Mouse (Mus musculus) kidney, embryonic 14.5 days (tissue): ENCODE data around the gene Cisd1. TPM values are rescaled to one million over a fixed set of nuclear protein-coding genes. Genes with fewer than 3 reads are reported as not detected.

Experiments
- ATAC-seq: fragments of 200-750 bp; cut with Nextera tagmentation; 2 replicates; pipeline ENCODE4 v1.8.0; 2017; ENCODE audit warnings: moderate number of reproducible peaks, mild to moderate bottlenecking, moderate TSS enrichment, moderate library complexity; ENCODE audit not compliant: low FRiP score, low TSS enrichment
- H3K27ac ChIP-seq: fragments of 300-500 bp; sonication (generic); 2 replicates; pipeline ENCODE4 v1.5.1; 2014; ENCODE audit warnings: low read depth, mild to moderate bottlenecking, low read length, moderate library complexity, mixed read lengths
- H3K27me3 ChIP-seq: fragments of 300-500 bp; sonication (generic); 2 replicates; pipeline ENCODE4 v1.6.1; 2014; ENCODE audit warnings: mild to moderate bottlenecking, low read length; ENCODE audit not compliant: control insufficient read depth, insufficient read depth
- H3K36me3 ChIP-seq: fragments of 300-500 bp; sonication (generic); 2 replicates; pipeline ENCODE4 v1.6.1; 2014; ENCODE audit warnings: low read length, mixed read lengths; ENCODE audit not compliant: control insufficient read depth, insufficient read depth
- H3K4me1 ChIP-seq: fragments of 300-500 bp; sonication (generic); 2 replicates; pipeline ENCODE4 v1.6.1; 2014; ENCODE audit warnings: low read length, mixed read lengths; ENCODE audit not compliant: control insufficient read depth, insufficient read depth
- H3K4me2 ChIP-seq: fragments of 300-500 bp; sonication (generic); replicated peaks from 2 replicates; pipeline ENCODE4 v1.6.1; 2014; ENCODE audit warnings: low read depth, mild to moderate bottlenecking, low read length
- H3K4me3 ChIP-seq: fragments of 300-500 bp; sonication (generic); 2 replicates; pipeline ENCODE4 v1.5.1; 2014; ENCODE audit warnings: mild to moderate bottlenecking, low read length
- H3K9ac ChIP-seq: fragments of 300-500 bp; sonication (generic); 2 replicates; pipeline ENCODE4 v1.6.1; 2014; ENCODE audit warnings: low read depth, mild to moderate bottlenecking, low read length, moderate library complexity
- H3K9me3 ChIP-seq: fragments of 300-500 bp; sonication (generic); 2 replicates; pipeline ENCODE4 v1.6.1; 2016; ENCODE audit warnings: low read length; ENCODE audit not compliant: control insufficient read depth
- WGBS: fragments of 180-500 bp; shearing (Covaris S2); extraction: QIAGEN DNeasy Blood & Tissue Kit; methylation state at CpG from one replicate; pipeline ENCODE4 v1.1.7; 2014; 5-methylcytosine and 5-hydroxymethylcytosine counted together
- polyA plus RNA-seq: library from polyadenylated mRNA; unstranded; fragments of >200 nt; fragmentation: Nextera tagmentation; extraction: Ambion mirVana; gene quantifications from 2 replicates; pipeline ENCODE4 v1.2.1, GENCODE M21; 2014

Gene Cisd1
- polyA plus RNA-seq, 1 experiment from 2014 or later, result 130 TPM

DNA sequence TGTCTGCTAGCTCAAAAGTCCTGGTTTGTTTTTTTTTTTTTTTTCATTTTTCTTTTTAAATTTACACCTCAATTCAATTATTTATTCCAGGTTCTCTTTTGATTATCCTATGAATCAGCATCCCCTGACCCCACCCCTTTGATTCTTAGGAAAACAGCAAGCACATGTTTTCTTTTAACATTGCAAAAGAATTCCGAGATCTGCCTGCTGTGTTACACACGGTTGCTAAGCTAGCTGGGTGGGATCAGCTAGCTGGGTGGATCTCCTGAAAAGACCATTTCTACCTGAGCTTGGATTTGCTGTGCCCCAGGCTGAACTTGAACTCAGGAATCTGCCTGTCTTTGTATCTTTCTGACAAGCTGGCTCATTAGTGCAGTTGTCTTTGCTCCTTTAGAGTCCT lies 1.4 kb upstream of the Cisd1 start:
- H3K27ac ChIP-seq, result no peak overlapping the region
- no peak for ATAC-seq
- no peak overlapping the region for H3K4me2 ChIP-seq
- WGBS, result 73% methylated on average over 2 of the region's 2 CpGs
- no peaks in the 10 kb centered on the region; the same call in 1 of the 2 replicates for H3K36me3 ChIP-seq
- H3K9me3 ChIP-seq, result no peaks in the 10 kb centered on the region
- no peaks in the 10 kb centered on the region for H3K27me3 ChIP-seq
- no peak overlapping the region for H3K9ac ChIP-seq
- peaks cover 17% of the 10 kb centered on the region; the same call in 1 of the 2 replicates for H3K4me1 ChIP-seq
- no peak overlapping the region for H3K4me3 ChIP-seq

DNA sequence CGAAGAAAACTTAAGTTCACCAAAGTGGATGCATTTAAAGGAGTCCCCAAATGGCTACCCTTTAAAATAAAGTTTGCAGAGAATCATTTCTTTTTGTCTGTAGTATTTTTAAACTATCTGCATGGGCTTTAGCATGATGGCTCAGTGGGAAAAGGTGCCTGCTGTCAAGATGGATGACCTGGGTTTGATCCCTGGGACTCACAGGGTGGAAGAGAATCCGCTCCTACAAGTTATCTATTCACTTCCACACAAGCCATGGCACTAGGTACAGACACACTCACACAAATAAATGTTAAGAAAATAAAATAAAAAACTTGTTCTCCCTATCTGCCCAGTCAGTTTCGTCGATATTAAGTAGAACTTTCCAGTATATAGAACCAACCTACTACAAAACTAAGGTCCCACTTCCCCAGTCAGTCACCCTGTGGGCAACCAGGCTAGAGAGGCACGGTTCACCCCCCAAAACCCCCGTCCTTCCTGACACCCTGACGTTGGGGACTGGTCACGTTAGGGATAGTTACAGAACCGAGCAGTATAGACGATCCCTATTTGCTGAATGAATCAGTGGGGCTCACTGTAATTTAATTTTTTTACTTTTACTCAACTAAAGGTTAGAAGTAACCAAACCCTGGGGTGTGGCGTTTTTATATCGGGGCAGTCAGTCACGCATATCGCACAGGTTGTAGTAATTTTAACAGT lies 1.0 kb downstream of the Cisd1 start:
- Histone ChIP-seq H3K27me3 (no peaks in the 10 kb centered on the region), H3K4me3 (peak overlapping the region; percentile 83), H3K27ac (no peak overlapping the region), H3K36me3 (no peaks in the 10 kb centered on the region), H3K4me1 (peaks cover 11% of the 10 kb centered on the region; the same call in 1 of the 2 replicates), H3K4me2 (peak overlapping the region; percentile 78), H3K9me3 (no peaks in the 10 kb centered on the region), H3K9ac (peak overlapping the region; percentile 78; the same call in 1 of the 2 replicates)
- no peak for ATAC-seq
- 23% methylated on average over 14 of the region's 14 CpGs for WGBS

DNA sequence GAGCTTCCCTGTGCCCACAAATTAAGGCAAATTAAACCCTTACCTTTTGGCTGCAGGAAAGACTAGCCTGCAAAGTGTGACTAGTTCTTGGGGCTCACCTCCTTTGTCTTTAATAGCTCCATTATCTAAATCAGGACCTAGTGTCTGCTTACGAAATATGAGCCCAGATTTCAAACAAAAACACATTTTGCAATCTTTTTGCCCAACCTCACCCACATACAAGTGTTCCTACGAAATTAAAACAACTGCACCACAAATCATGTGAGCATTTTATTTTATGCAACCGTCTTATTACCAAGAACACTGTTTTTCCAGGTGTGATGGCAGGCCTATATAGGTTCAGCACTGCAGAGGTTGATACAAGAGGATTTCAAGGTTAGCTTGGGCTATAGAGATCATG lies 1.6 kb downstream of the Cisd1 start:
- no peak overlapping the region for H3K9ac ChIP-seq
- no peak overlapping the region for H3K27ac ChIP-seq
- H3K36me3 ChIP-seq, result no peaks in the 10 kb centered on the region
- no peaks in the 10 kb centered on the region for H3K27me3 ChIP-seq
- H3K4me1 ChIP-seq, result peaks cover 11% of the 10 kb centered on the region; the same call in 1 of the 2 replicates
- no peak overlapping the region for H3K4me2 ChIP-seq
- no peak overlapping the region for H3K4me3 ChIP-seq
- 78% methylated on average over 3 of the region's 3 CpGs for WGBS
- ATAC-seq, result no peak
- H3K9me3 ChIP-seq, result no peaks in the 10 kb centered on the region

DNA sequence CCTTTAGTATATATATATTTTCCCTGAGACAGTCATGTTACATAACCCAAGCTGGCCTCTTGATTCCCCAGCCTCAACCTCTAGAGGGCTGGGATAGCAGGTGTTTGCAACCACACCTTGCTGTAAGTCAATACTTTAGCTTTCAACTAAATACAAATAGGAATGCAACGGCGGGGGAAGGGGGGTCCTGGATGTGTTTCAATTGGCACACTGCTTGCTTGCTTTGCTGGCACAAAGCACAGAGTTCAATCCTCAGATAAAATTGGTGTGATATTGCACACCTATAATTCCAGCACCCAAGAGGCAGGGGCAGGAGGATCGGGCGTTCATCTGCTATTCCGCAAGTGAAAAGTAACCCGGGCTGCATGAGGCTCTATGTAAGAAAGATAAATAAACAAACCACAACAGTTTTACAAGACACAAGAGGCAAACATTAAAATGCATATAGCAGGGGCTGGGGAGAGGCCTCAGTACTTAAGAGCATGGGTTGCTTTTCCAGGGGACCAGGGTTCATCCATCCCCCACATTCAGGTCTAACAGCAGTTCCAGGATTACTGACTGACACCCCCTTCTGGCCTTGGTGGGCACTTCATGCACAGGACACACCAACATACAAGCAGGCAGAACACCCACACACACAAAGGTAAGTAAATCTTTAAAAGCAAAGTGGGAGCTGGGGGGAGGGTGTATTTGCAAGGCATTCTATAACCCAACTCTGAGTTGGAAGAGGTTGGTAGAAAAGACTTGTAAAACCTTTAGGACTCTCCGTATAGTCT lies 2.5 kb downstream of the Cisd1 start:
- no peak overlapping the region for H3K4me2 ChIP-seq
- H3K27me3 ChIP-seq, result no peaks in the 10 kb centered on the region
- no peaks in the 10 kb centered on the region for H3K36me3 ChIP-seq
- H3K9ac ChIP-seq, result no peak overlapping the region
- no peak overlapping the region for H3K4me3 ChIP-seq
- peaks cover 11% of the 10 kb centered on the region; the same call in 1 of the 2 replicates for H3K4me1 ChIP-seq
- H3K9me3 ChIP-seq, result no peaks in the 10 kb centered on the region
- WGBS, result 76% methylated on average over 7 of the region's 7 CpGs
- H3K27ac ChIP-seq, result no peak overlapping the region
- ATAC-seq, result no peak

DNA sequence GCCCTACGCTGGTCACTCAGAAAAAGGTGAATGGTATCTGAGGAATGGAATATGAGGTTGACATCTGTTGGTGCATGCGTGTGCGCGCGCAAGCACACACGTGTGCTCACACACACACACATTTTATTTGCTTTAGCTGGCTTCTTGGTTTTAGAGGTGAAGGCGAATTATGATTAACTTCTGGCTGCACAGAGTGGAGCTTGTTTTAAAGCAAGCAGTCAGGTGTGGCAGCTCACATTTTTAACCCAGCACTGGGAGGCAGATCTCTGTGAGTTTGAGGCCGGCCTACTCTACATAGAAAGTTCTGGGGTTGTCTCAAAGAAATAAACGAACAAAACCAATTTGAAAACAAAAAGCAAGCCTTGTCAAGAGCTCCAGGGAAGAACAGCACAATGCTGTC lies 3.5 kb downstream of the Cisd1 start:
- no peaks in the 10 kb centered on the region for H3K27me3 ChIP-seq
- no peak overlapping the region for H3K4me3 ChIP-seq
- no peak overlapping the region for H3K9ac ChIP-seq
- H3K4me1 ChIP-seq, result peaks cover 11% of the 10 kb centered on the region; the same call in 1 of the 2 replicates
- no peaks in the 10 kb centered on the region for H3K9me3 ChIP-seq
- no peaks in the 10 kb centered on the region for H3K36me3 ChIP-seq
- H3K27ac ChIP-seq, result no peak overlapping the region
- no peak overlapping the region for H3K4me2 ChIP-seq
- 90% methylated on average over 9 of the region's 9 CpGs for WGBS
- ATAC-seq, result no peak

DNA sequence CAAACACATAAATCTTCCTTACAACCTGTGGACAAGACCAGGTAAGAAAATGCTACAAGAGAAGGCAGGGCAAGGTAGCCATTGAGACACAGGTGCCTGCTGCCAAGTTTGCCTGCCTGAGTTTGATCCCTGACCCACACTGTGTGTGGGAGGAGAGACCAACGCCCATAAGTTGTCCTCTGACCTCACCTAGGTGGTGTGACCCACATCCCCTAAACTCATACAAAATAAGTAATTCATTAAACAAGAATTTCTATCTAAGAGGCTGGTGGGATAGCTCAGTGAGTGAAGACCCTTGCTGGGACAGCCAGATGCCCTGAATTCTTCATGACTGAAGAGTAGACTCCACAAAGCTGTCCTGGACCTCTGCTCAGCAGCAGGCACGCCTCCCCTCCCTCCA lies 4.6 kb downstream of the Cisd1 start:
- Histone ChIP-seq H3K4me2 (no peak overlapping the region), H3K4me1 (peaks cover 9% of the 10 kb centered on the region; the same call in 1 of the 2 replicates)

DNA sequence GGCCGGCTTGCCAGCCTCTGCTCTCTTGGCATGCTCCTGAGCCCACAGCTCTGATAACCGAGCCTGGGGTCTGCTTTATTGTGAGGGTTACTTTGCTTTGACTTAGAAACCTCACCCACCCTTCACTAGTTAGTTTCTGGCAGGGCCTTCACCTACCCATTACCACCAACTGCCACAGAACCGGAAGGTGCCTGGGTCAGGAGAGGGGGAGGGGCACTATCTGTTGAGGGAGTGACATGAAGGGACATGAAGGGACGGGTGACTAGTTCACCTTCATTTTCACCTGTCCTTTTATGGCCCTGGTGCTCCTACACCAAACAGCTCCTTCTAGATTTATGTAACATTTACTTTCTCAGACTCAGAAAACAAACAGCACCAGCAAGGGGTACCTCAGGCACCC lies 5.3 kb downstream of the Cisd1 start:
- H3K9me3 ChIP-seq, result no peaks in the 10 kb centered on the region
- H3K4me2 ChIP-seq, result no peak overlapping the region
- H3K27me3 ChIP-seq, result no peaks in the 10 kb centered on the region
- ATAC-seq, result no peak
- H3K27ac ChIP-seq, result no peak overlapping the region
- peaks cover 6% of the 10 kb centered on the region; the same call in 1 of the 2 replicates for H3K4me1 ChIP-seq
- H3K4me3 ChIP-seq, result no peak overlapping the region
- peaks cover 5% of the 10 kb centered on the region; the same call in 1 of the 2 replicates for H3K36me3 ChIP-seq
- no peak overlapping the region for H3K9ac ChIP-seq
- 50% methylated on average over 4 of the region's 4 CpGs for WGBS

More for the DNA sequence above, 4.6 kb downstream of the Cisd1 start:
- Histone ChIP-seq H3K9ac (no peak overlapping the region), H3K27me3 (no peaks in the 10 kb centered on the region), H3K27ac (no peak overlapping the region), H3K9me3 (no peaks in the 10 kb centered on the region), H3K36me3 (peaks cover 5% of the 10 kb centered on the region; the same call in 1 of the 2 replicates), H3K4me3 (no peak overlapping the region)
- no peak for ATAC-seq
- WGBS, result 63% methylated on average over 2 of the region's 2 CpGs

DNA sequence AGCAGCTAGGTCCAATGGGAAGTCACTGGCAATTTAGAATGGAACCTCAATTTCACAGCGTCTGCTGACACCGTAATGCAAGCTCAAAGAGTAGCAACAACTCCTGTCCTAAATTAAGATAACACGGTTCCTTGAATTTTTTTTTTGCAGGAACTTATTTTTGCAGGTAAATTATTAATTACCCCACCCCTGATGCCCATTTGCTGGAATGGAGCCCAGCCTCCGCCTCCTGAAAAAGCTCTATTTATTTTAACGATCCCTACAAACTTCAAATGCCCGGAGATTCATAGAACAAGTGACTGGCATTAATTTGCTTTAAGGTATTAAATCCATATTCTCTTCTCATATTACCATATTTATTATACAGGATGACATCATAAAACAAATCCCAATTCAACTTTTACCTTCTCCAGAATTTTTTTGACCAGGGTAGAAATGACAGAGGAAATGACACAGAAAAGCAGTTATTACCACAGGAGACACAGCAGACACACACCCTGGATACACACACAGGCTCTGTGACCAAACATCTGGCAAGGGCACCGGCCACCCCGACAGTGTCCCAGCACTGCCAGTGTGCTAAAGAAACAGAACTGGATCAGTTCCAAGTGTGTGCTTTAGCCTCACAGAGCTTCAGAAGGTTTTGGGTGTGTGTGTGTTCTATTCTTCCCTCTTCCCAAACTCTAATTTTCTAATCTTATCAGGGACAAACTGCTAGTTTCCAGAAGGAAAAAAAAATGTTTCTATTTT lies 6.4 kb downstream of the Cisd1 start:
- H3K36me3 ChIP-seq, result peaks cover 15% of the 10 kb centered on the region; the same call in 1 of the 2 replicates
- H3K9me3 ChIP-seq, result no peaks in the 10 kb centered on the region
- ATAC-seq, result no peak
- WGBS, result 60% methylated on average over 8 of the region's 8 CpGs
- no peak overlapping the region for H3K27ac ChIP-seq
- peaks cover under 1% of the 10 kb centered on the region; the same call in 1 of the 2 replicates for H3K4me1 ChIP-seq
- H3K9ac ChIP-seq, result no peak overlapping the region
- H3K4me3 ChIP-seq, result no peak overlapping the region
- H3K27me3 ChIP-seq, result no peaks in the 10 kb centered on the region
- no peak overlapping the region for H3K4me2 ChIP-seq
